Mouse (Mus musculus) c-Kit-negative CD71-positive TER-119-positive erythroid progenitor cells, embryonic 14.5 days (primary cell): ENCODE data around the gene Emc3.
A peak's percentile ranks its signal among the peaks of the same experiment; 100 is the strongest.

ENCODE experiments used
- DNase-seq: peaks from one replicate; pipeline ENCODE4 v3.0.0-alpha.2; 2013; ENCODE audit warnings: low read depth, low spot score

Gene Emc3

DNA sequence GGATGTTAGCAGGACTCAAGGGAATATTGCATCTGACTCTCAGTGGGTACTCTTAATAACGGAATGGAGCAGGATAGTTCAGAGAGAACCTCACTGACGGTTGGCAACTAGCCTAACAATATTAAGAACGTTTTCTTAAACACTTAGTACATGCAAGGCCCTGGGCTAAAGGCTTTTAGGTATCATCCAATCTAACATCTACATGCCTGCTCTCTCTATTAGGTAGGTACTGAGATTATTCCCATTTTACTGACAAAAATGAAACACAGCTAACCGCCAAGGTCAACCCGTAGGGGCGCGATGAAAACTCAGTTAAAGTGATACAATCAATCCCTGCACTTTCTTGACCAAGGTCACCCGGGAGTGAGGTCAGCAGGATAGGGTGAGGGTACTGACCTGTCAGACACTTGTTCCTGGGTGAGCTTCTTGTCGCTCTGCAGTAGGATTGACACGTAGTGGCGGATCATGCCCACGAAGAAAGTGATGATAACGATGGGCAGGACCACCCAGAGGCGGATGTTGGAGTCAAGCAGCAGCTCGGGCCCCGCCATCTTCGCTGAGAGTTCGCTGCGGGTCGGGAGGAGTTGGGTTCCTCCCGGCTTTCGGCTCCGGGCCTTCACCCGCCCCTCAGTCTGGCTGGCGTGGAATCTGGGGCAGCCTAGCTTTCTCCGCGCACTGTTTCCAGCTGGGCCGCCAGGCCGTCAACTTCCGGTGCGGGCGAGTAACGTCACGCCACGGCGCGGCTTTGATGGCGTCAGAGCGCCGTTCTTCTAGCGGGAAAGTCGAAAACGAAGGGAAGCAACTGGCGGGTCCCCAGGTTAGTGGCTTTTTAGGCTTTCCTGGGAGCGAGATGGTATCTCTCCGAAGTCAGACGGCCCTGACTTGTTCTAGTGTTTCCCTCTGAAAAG, at the start of gene Emc3, which contains the start of gene Fancd2:
TSS of gene Emc3 (minus strand) at position 721 of the 908 bp plus-strand sequence.
TSS of gene Fancd2 (plus strand) at position 751 of the 908 bp plus-strand sequence.
- DNase-seq: peak; percentile 84

DNA sequence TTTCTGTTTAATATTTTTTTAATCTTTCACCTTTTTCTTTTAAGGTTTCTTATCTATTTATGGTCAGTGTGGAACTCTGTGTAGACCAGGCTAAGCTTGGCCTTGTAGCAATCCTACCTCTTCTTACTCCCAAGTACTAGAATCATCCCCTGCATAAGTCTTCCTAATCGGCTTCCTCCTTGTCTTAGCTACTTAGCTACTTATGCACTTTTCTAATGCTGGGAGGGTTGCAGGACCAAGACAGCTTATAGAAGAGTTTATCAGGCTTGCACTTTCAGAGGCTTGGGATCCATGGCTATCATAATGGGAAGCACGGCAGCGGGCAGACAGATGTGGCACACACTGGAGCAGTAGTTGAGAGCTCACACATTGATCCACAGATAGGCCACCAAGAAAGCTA, 47.9 kb upstream of the Emc3 start:
- DNase-seq: no peak

DNA sequence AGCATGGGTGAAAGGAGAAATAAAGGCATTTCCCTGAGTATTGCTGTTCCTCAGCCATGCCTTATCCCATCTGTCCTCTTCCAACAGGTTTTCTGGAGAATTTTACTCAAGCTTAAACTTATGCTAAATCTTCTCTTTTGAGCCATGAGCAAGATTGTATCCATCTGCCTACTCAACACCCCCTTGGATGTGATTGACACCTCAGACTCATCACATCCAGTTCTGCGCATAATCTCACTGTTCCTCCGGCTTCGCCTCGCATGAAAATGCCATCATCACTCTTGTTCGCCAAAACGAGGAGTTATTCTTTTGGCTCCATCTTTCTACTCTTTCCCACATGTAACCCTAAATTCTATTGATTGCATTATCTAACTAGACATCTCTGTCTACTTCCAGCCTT, 44.6 kb upstream of the Emc3 start:
- no peak for DNase-seq

DNA sequence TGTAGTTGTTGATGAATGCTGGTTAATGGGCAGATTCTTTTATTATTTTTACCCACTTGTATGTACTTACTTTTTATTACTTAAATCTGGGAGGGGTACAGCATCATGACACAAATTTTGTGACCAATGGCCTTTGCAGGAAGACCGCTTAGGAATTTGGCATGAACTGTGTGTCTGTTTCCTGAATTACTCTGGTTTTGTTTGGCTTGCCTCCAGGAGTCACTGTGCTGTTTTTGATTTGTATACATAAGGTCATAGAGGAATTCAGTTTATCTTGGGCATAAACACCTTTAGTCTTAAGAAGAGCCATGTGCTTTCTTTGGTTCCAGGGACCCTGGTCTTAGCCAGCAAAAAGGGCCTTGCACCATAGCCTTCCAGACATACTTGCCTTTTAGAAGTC, 33.1 kb upstream of the Emc3 start:
- DNase-seq: no peak

DNA sequence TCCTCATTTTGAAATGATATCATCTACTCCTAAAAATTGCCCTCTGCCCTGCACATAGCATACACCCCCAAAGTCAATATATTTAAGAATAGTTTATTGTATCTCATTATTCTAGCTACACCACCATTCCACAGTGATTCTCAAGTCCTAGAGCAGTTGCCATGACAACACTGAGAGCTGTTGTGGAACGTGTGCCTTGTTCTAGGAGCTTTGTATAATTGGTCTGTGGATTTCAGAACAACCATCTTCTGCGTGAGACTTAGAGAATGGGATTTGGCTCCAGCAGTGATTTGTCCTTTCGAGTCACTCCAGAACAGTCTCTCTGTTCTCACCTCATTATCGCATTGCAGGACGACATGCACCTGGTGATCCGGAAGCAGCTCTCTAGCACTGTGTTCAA, 28.3 kb upstream of the Emc3 start:
- no peak for DNase-seq

DNA sequence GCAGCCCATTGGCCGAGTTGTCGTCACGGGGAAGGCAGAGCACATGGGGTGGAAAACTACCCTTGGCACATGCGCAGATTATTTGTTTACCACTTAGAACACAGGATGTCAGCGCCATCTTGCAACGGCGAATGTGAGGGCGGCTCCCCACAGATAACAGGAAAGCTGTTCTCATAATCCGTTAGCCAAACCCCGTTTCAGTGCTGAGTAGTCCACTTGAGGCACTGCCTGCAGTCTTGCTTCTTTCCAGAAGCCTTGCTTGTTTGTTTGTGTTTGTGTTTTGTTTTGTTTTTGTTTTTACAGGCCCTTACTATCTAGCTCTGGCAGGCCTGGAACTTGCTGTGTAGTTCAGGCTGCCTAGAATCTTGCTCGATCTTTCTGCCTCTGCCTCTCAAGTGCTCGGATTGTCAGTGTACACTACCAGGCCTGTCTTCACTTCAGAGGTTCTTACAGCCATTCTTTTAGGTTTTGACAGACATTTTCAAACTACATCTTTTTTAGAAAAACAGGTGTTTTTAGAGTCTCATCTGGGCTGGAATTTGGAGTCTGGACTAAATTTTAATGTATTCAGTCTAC, 12.5 kb upstream of the Emc3 start:
- DNase-seq: peak; percentile 20

DNA sequence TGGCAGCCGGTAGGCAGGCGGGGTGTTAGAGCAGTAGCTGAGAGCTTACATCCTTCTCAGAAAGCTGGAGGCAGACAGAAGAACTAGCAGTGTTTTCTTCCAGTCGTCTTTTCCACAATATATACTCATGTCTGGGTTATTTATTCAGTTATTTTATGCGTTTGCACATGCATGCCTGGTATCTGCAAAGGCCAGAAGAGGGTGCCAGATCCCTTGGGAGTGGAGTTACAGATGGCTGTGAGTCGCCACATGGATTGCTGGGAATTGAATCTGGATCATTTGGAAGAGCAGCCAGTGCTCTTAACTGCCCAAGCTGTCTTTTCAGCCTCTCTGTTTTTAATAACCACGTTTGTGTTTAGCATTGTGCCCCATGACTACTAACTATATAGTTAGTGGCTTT, 10.2 kb upstream of the Emc3 start:
- no peak for DNase-seq

DNA sequence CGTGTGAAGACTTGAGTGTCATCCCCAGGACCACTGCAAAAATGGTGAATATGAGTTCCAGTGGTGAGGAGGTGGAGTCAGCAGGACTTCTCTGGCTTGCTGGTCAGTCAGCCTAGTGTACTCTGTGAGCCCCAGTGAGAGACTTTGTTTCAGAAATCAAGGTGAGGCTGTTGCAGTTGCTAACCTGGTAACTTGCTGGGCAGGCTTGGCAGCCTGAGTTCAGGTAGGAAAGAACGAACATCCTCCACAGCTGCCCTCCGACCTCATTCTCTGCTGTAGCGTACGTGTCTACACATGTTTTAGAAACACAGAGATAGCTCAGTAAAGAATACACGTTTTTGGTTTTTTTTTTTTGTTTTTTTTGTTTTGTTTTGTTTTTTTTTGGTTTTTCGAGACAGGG, 3.4 kb upstream of the Emc3 start:
- DNase-seq: no peak

DNA sequence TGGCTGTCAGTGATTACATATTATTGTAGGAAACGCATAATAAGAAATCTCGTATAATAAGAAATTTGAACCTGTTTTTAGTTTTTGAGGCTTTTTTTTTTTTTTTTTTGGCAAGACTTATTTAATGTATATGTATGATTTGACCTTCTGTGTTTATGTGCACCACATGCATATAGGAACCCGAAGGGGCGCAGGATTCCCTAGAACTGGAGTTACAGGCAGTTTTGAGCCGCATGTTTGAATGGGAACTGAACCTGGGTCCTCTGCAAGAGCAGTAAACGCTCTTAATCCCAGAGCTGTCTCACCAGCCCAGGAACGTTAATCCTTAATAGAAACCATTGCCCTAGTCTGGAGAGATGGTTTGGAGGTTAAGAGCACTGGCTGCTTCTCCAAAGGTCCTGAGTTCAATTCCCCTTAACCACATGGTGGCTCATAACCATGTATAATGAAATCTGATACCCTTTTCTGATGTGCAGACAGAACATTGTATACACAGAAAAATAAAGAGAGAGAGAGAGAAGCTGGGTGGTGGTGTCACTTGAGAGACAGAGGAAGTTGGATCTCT, 470 bp upstream of the Emc3 start:
- DNase-seq: peak; percentile 8

DNA sequence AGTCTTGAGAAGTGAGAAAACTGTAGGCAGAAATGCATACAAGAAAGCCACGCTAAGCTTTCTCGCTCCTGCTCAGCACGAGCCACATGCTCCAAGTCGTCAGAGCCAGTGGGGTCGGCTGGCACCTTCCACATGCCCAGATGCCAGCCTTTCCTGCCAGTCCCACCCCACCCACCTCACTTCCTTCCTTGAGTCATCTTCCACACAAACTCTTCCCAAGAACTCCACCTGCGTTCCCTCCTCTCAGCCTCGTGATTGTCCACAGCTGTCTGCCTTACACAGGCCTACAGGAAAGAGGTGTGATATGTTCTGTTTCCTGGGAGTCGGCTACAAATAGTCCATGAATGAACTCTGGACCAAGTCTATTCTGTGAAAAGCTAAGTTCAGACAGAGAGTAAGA, 8.0 kb downstream of the Emc3 start:
- DNase-seq: no peak

DNA sequence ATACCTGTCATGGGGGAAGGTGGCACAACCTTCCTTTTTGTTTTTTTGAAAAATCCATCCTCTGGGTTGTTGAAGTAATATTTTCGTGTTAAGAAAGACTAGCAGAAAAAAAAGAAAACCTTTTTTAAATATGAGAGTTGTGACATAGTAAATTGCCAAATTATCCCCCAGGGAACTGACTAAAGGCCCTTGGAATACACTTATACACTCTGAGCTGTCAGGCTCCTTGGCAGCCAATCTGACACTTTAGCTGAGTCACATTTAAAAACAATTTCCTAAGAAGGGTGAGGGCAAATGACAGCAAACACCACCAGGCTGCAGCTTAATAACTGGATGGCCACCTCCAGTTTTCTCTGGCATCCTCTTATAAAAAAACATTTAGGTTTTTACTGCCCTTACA, 9.1 kb downstream of the Emc3 start:
- no peak for DNase-seq

DNA sequence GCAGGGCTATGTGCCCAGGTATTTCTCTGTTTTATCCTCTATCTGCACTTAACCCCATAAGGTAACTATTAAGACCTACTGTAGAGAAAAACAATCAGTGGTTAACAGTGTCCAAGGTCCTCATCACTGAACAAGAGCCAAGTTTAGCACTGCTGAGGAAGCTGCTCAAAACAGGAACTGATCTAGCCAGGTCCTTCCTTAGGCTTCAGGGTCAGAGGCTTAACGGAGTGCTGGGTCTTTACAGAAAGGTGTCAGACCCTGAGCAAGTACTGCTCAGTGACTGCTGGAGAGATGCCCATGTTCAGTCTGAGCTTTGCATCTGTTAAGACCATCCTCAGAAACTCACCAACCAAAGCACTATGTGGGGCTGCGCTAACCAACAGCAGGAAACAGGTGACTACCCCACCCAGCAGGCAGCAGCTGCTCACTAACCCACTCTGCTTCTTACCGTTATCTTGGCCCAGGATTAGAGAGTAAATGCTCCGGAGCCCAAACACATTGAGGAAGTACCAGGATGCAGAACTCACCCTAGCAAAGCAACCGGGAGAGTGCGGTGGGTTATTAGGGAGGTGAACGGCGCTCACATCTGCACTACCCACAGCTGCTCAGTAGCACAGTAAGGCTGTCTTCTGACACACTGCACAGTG, 13.9 kb downstream of the Emc3 start:
- no peak for DNase-seq

DNA sequence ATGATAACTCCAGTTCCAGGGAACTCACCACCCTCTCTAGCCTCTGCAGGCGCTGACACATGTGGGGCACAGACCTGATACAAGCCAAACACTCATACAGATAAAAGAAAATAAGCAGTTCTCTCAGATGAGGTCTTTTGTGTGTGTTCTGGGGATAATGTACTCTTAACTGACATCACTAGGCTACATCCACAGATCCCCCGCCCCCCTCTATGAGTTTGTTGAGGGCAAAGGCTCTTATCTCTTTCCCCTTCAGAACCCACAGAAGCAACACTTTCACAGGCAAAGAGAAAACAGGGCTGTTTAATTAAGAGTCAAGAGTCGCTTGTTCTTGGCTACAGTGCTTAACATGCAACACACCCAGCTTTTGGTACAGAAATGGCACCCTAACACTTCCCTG, 16.9 kb downstream of the Emc3 start:
- DNase-seq: no peak

DNA sequence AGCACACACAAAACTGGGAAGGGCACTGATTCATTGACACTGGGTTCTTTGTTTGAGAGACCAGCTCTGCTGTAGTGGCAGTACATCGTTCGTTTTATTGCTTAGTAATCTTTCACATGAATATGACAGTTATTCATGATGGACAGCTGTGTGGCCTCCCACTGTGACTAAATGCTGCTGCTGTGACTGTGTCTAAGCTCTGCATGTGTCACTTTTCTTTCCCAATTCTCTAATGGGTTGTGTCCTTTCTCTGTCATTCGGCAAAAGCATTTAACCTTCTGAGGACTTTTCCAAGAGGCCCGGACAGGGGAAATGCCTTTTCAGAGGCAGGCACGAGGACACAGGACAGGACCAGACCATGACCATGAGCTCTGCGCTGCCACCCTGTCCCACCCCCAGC, 17.5 kb downstream of the Emc3 start:
- no peak for DNase-seq

DNA sequence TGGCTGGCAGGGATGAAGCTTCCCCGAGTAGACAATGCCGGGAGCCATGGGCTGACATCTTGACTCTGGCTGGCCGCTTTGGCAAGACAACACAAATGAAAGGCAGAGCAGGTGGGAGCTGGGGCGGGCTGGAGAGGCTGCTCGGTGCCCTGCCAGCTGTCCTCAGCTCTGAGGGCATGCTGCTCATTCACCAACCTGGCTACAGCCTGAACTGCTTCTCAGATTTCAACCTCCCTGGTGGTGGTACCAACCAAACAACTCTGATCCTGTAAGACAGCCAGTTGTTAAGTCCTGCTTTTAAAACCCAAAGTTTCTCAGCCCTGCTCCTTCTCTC, 22.5 kb downstream of the Emc3 start:
- no peak for DNase-seq

DNA sequence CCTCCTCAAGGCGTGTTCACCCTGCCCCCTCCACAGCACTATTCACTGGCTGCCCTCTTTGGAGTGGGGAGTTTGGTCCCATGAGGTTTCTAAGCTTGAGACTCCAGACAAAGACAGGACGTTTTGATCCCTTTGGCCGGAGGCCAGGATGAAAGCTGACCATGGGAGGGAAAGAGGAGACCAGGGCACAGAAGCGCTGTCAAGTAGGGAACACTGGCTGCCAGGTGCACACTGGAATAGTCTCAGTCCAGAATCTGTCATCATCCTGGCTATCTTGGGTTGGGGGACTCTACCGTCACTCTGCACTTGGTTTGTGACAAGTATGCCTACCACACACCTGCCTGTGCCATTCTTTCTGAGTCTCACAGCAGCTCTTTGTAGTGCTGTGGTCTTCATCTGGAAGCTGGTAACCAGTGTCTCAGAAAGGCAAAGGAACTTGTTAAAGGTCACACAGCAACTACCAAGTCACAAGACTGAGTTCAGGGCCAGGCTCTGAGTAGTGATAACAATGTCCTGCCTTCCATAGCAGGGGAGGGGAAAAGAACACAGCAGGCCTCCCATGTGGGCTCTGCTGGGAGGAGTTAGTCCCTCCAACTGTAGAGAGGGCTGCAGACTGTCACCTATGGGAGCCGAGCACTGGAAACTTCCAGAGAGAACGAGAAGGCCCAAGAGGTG, 23.0 kb downstream of the Emc3 start:
- no peak for DNase-seq

DNA sequence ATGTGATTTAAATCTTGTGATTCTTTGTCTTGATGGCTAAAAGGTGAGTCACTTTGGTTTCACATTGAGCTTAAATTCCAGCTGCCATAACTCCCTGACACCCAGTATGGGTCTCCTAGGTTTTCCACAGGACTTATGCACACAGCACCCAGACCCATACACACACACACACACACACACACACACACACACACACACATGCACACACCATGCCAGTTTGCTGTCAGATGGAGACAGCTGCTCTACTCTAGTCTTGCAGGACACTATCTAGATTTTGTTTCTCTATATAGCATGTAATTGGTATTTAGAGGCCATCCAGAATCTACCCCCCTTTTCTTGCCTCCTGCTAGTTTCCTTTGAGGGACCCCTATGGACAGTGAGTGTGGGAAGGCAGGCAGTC, 24.3 kb downstream of the Emc3 start:
- DNase-seq: no peak

DNA sequence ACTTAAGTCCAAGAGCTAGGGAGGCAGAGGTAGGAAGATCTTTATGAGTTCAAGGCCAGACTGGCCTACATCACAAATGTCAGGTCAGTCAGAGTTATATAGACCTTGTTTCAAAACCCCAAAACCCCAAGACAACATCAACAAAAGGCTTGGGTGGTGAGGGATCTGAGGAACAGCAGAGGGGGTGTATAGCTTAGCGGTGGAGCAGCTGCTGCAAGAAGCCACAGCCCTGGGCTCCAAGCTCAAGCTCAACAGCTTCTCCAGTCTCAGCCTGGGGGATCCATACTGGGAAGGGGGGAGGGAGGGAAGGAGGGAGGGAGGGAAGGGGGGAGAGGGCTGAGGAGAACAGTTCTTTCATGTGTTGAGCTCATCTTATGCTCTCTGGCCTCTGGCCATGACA, 25.8 kb downstream of the Emc3 start:
- no peak for DNase-seq

DNA sequence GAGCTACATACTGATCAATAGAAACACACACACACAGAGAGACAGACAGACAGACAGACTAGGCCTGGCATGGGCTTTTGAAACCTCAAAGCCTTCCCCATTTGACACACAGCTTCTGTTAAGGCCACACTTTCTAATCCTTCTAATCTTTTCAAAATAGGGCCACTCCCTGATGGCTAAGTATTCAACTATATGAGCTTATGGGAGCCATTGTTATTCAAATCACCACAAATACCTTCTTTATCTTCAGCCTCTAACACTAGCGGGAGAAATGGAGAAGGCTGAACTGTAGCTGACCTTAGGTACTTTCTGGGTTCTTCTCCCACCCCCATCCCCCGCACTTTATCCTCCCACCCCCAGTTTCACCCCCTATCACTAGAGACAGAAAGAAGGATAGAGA, 28.7 kb downstream of the Emc3 start:
- DNase-seq: no peak

DNA sequence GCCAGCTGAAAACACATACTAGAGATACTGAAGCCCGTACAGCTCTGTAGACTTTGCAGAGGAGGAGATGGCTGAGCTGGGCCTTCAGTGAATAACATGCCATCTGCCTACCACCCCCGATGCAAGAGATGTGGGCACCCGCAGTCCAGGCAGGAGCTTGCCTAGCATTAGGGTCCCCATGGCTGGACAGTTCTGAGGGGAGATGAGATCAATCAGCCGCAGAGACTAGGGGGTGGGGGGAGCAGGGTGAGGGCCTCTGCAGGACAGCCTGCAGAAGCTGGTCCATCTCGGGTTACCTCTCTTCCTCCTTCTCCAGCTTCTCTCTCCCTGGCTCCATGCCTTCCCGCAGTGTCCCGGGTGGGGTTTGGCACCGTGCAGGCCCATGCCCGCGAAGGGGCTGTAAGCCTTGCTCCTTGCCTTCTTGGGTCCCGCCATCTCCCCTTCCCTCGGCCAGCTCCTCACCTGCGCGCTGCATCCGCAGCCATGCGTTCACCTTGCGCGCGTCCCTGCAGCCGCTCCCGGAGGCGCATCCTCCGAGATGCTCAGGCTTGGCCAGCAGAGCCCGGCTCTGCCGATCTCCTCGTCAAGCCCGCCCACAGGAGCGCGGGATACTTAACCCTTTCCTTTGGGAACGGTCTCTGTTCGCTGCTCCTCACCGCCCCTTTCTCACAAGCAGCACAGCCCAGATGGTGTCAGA, 29.9 kb downstream of the Emc3 start, which contains the start of gene Prrt3:
TSS of gene Prrt3 (minus strand) at position 544 of the 697 bp plus-strand sequence.
- no peak for DNase-seq

DNA sequence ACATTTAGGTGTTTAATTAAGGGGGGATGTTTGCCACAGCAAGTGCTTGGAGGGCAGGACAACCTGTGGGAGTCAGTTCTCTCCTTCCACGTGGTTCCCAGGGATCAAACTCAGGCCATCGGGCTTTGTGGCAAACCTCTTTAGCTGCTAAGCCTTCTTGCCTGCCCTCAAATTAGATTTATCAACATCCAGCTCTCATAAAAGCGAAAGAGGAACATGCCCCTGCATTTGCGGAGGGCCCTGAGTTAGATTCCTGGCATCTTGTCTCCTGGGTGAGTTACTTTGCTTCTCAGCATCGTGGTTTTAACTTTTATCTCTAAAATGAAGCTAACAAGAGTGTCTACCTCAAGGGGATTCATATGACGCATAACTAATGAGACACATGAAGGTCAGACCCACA, 32.1 kb downstream of the Emc3 start:
- no peak for DNase-seq
